Mouse (Mus musculus): ENCODE measurements around the gene Gpr27.

Gpr27 gene

DNA sequence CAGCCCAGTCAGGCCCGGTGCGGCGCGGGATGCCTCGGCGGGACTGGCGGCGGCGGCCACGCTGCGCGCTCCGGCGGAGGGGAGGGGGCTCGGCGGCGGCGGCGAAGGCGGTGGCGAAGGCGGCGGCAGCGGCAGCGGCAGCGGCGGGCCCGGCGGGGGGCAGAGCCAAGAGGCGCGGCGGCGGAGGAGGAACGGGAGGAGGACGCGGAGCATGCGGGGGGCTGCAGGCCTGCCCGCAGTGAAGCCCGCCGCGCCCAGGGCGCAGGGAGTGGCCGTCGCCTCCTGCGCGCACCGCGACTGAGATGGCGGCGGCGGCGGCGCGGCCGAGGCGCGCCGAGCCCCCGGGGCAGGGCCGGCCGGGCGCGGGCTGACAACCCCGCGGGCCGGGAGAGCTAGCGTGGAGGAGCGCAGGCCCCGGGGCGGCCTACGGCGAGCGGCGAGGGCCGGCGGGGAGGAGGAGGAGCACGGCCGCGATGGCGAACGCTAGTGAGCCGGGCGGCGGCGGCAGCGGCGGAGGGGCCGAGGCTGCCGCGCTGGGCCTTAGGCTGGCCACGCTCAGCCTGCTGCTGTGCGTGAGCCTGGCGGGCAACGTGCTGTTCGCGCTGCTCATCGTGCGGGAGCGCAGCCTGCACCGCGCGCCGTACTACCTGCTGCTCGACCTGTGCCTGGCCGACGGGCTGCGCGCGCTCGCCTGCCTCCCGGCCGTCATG, at the start of gene Gpr27:
Gene Gpr27 (plus strand): TSS at position 474 of the 710 bp plus-strand sequence.
- DNase-seq (ENCODE audit: extremely low spot score) = peak; percentile 66

DNA sequence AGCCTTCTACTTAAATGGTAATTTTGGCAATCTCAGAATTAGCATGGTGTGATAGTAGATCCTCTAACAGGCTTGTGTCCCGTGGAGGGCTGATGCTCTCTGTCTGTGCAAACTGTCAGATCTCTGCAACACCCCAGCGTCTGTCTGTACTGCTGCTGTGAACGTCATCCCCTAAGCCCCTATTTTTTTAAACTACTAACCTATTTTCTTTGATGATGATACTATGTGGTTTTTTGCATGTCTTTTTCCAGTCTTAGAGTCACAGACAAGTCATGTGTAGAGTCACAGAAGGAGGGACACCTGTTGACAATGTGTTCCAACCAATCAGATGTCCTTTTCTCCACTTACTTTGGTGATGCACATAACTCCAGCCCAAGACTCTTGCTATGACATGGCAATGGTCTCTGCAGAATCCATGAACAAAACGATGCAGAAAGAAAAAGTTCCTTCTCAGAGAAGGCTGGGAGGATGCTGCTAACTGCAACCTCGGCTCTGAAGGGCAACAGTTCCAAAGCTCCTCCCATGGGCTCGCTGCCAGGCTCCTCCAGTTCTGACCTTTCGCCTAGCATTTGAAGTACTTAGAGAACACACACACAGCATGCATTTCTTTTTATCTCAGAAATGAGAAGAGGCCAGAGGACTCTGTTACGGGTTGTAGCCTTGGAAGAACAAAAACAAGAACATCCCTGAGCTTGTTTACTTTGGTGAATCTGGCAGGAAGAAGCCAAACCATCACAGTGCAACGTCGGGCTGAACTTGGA, 48.9 kb upstream of the Gpr27 start:
- no peak for DNase-seq (ENCODE audit: extremely low spot score)

DNA sequence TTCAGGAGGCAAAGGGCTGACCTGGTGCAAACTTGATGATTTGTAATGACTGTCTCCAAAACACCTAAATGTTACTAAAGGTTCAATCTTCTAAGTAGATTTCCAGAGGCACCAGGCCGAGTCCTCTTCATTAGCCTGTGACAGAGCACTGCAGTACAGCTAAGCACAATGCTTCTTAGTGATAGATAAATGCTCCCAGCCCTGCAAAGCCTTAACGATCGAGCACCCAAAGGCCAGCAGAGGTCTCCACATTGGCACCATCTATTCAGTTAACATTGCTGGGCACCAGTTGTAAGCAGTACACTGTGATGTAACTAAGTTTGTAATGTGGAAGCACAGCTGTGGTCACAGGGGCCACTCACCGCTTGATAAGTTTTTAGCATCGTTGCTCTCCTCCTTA, 48.1 kb upstream of the Gpr27 start:
- DNase-seq (ENCODE audit: extremely low spot score) = no peak

DNA sequence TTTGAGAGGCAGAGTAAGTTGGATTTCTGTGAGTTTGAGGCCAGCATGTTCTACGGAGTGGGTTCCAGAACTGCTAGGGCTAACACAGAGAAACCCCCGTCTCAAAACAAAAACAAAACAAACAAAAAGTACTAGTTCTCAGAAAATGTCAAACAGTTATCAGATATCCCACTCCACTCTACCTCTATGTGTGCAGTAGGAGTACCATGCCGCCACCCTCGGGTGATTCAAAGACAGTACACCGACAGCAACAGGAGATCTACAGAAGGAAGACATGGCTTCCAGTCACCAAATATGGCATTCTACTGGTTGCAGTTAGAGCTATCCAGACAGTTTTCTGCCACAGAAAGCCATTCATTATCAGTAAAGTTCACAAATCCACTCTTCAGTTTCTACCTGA, 47.6 kb upstream of the Gpr27 start:
- DNase-seq (ENCODE audit: extremely low spot score) = no peak

DNA sequence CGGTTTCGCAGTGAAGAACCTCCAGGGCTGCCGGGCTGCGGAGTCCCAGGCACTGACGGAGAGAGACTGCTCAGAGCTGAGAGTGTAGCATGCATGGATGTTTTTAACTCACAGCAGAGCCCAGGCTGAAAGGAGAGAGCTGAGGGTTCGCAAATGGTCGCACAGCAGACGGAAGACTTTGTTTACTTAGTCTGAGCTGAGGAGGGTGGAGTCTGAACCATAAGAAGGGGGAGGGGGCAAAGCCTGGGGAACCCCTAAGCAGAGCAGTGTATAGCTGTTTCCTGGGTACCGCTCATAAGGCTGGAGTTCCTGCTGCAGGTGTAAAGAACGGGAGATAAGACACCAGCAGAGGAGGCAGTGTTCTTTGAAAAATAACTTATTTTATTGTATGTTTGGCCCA, 46.1 kb upstream of the Gpr27 start:
- no peak for DNase-seq (ENCODE audit: extremely low spot score)

DNA sequence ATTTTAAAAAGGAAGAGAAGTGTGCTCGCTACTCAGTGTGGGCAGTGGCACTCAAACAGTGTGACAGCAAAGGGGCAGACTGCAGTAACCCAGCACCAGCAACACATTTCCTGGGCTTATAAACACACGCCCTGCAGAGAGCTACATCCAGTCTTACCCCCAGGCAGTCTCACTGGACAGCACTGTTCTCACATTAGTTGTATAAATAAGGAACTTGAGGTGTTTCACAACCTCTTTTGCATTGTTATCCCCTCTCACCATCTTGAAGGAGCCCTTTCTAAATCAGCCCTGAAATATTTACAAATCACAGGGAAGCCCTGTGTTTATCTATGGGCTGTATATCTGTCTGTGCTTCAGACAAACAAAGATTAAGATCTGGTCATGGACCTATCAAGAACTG, 43.2 kb upstream of the Gpr27 start:
- no peak for DNase-seq (ENCODE audit: extremely low spot score)

- no peak for DNase-seq (ENCODE audit: extremely low spot score)
Observed at GRCm38 (mm10) chr6:99652341-99652740, 40.1 kb upstream of the Gpr27 start.

DNA sequence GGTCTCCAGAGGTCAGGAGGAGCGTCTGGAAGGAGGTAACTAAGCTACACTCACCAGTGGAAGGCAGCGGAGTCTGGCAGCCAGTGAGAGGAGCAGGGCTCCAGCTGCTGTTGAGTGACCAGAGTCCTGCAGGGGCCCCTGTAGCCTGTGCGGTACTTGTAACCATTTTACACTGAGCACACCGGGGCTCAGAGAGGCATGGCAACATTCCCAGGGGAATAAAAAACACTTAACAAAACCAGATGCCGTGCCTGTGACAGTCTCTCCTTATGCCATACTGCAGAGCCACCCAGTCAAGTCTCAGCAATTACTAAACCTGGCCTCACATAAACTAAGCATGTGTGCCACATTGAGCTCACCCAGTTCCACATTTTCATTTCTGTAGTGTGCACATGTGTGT, 38.1 kb upstream of the Gpr27 start:
- DNase-seq (ENCODE audit: extremely low spot score) = no peak

DNA sequence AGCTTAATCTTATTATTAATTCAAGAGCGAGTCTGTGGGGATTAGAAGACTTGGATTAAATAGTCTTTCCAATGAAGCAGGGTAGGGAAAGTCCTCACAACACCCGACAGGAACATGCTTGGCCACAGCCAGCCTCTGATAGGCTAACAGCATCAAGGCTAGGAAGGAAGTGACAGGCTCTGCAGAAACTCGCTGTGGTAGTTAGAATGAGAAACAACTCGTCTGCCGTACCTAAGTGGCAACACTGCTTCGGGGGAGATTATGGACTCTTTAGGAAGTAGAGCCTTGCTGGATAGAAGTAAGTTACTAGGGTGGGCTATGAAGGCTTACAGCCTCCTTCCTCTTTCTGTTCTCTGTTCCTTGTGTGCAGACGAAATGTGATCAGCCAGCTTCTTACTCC, 37.0 kb upstream of the Gpr27 start:
- DNase-seq (ENCODE audit: extremely low spot score) = no peak

GRCm38 (mm10) chr6:99656088-99656487, 36.4 kb upstream of the Gpr27 start:
- DNase-seq (ENCODE audit: extremely low spot score) = no peak

- DNase-seq (ENCODE audit: extremely low spot score) = no peak
Observed at GRCm38 (mm10) chr6:99658586-99658985, 33.9 kb upstream of the Gpr27 start.

GRCm38 (mm10) chr6:99660443-99660842, 32.0 kb upstream of the Gpr27 start:
- no peak for DNase-seq (ENCODE audit: extremely low spot score)

- no peak for DNase-seq (ENCODE audit: extremely low spot score)
Observed at GRCm38 (mm10) chr6:99663232-99663631, 29.2 kb upstream of the Gpr27 start.

DNA sequence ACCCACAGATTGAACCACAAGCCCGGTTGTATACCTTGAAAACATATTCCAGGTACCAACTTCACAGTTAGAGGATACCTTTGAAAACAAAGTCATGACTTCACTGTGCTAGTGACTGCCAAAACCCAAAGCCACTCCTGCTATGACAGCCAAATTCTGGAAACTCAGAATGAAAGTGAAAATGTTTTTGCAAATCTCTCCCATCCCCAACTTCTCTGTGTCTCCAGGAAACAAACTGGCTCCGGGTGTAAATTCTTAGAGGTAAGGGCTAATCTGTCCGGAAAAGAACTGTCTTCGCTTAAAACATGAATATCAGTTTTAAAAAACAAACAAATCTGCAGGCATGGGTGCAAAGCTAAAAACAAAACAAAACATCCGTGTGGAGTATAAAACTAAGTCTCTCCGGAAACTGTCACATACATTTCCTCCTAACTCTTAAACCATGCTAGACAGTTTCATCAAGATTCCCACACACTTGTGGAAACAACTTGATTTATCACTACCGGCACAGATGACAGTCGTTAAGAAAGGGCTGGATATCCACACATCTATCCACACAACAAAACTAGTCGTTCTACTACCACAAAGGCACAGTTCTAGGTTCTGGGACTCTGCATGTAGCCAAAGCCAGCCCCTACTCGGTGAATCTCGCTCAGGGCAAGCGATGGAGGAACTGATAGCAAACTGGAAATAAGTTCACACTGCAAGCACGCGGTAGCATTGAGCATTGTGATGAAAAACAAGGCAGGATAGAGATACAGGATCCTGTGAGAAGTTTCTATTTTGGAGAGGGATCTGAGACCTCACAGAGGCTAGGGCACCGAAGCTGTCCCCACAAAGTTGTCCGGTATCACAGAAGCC, 26.8 kb upstream of the Gpr27 start:
- peak; percentile 59 for DNase-seq (ENCODE audit: extremely low spot score)

- peak; percentile 84 for DNase-seq (ENCODE audit: extremely low spot score)
Observed at GRCm38 (mm10) chr6:99666318-99667171, 25.9 kb upstream of the Gpr27 start, which contains the start of the genes Eif4e3 and Gm20696. Eif4e3 (minus strand) TSS chr6:99666771. Gm20696 (minus strand) TSS chr6:99666797.

GRCm38 (mm10) chr6:99667290-99667689, 25.2 kb upstream of the Gpr27 start:
- peak; percentile 35 for DNase-seq (ENCODE audit: extremely low spot score)

DNA sequence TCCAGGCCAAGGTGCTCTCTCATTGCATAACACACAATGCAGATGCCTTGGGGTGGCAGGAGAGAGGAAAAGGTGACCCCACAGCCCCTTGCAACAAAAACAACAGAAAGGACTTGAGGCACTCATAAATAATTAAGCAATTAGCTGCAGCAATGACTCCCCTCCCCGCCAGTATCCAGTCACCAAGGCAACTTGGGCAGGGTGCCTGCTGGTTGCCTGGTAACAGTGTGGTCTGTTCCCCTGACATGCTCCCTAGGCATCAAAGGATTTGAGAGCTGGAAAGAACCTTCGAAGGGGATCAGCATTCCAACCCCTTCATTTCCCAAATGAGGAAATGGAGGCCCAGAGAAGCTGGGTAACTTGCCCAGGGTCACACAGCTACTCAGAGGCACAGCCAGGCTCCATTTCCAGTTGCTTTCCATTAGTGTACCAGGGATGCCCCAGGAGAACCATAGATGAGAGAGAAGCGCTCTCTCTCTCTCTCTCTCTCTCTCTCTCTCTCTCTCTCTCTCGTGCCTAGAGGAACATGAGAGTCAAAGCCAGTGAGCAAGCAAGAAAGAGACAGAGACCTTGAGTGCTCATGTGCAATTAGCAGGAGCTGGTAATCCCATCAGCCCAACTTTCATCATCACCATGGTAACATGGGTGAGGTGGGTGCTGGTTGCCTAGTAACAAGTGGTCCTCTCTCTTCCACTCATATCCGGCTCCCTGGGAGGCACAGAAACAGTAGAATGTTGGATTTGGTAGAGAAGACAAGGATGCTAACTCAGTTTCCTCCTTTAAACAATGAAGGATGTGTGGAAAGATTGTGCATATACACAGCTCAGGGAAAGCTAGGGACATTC, 22.8 kb upstream of the Gpr27 start:
- peak; percentile 35 for DNase-seq (ENCODE audit: extremely low spot score)

DNA sequence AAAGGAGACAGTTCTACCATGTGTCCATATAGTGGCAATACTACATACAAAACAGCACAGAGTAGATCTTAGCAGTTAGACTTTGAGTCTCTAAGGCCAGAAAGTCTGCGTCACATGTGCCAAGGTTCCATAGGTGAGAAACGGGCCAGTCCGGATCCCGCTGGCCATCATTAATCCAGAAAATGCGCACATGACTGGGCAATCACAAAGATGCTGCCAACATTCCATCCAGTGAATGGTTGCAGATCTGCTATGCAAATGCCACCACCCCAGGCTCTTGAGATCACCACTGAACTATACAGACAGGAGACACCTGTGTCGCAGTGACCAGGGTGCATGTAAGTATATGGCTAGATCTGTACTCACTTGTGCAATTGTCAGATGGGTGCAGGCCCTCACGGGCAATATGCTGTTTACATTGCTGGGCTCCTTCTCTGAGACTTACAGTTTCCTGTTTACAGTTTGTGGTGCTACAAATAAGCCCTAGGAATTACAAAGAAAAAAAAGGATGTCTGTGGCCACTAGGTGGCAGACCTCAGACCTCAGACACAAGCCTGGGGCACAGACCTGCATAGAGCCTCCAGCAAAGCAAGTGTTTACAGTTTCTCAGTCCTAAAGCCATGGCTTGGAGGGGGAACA, 21.9 kb upstream of the Gpr27 start:
- peak; percentile 59 for DNase-seq (ENCODE audit: extremely low spot score)

- DNase-seq (ENCODE audit: extremely low spot score) = no peak
Observed at GRCm38 (mm10) chr6:99671768-99672167, 20.7 kb upstream of the Gpr27 start.

DNA sequence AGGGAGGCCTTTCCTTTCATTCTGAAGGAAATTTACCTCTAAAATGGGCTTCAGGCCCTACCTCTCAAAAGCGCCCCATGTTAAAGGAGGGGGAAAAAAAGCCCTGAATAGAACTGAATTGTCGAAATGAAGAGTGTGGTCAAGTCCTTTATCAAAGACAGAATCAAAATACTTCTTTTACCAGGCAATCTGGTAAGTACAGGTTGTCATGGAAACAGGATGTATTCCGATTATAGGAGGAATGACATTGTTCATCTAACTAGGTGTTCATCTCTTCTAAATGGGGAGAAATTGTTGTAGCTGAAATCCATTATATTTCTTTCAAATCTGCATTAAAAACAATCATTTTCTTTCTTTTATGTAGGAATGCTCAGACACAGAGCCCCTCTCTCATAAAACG, 18.0 kb upstream of the Gpr27 start:
- no peak for DNase-seq (ENCODE audit: extremely low spot score)

Data from embryo, embryonic 9.5 days (tissue).